Mouse (Mus musculus) right cerebral cortex, postnatal 25 days (tissue): ENCODE data around the gene Trim39.
A peak's percentile ranks its signal among the peaks of the same experiment; 100 is the strongest.

Source experiments
- DNase-seq: peaks from one replicate; pipeline ENCODE4 v3.0.0; 2022

Gene Trim39

DNA sequence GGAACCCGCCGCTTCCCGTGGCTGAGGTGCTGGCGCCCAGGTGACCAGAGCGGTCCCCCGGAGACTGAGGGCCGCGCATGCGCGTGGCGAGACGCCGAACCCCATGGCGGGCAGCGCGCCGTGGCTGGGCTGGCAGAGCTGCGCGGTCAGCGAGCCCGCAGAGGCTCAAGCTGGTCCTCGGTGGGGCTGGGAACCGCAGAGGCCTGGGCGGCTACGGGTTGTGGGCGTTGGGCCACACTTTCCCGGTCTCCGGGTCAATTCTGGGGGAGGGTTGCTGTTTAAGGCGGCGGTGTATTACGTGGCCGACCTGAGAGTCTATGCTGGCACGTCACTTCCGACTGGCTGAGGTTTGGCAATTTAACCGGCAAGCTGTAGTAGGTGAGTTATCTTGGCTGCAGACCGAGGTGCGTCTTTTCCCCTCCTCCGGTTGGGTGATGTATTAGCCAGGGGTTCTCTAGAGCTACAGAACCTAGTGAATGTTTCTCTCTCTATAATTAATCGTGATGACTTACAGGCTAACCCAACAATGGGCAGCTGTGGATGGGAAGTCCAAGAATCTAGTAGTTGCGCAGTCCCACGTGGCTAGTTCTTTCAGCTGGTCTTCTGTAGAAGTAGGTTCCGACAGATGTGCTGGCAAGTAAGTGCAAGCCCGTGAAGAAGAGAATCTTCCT is at the start of gene Trim39:
Gene Trim39 (minus strand): TSS at position 662 of the 671 bp plus-strand sequence.
- peak; percentile 92 for DNase-seq

GRCm38 (mm10) chr17:36315689-36316253 is 43.7 kb upstream of the Trim39 start:
- no peak for DNase-seq

DNA sequence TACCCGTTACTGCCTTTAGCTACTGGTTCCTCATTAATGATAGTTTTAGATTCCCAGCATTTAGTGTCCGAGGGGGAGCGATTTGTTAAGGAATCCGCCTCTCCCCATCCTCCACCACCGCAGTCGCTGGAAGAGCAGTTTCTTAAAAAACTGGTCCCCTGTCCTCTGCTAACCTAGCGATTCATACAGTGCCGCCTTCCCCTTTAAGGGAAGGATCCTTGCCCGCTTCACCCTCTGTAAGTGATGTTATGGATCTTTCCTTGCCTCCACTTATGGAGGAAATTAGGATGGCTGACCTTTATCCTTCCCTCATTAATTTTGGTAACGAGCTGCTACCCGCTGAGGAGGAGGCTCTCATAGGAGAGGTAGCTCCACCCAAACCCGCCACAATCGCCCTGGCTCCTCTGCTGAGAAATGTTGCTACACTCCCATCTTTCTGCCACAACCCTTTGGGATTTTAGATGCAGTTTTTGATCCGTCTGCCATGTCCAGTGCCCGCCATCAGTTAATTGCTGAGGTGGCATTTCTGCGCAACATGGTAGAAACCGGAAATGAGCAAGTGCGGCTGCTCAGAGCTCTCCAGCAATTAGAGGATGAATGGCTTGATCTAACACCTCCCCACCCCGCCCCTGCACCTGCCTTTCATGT is 43.1 kb upstream of the Trim39 start:
- peak; percentile 76 for DNase-seq

GRCm38 (mm10) chr17:36314511-36314910 is 42.5 kb upstream of the Trim39 start:
- DNase-seq = peak; percentile 10

- DNase-seq = no peak
Observed at GRCm38 (mm10) chr17:36309293-36309692, 37.2 kb upstream of the Trim39 start.

DNA sequence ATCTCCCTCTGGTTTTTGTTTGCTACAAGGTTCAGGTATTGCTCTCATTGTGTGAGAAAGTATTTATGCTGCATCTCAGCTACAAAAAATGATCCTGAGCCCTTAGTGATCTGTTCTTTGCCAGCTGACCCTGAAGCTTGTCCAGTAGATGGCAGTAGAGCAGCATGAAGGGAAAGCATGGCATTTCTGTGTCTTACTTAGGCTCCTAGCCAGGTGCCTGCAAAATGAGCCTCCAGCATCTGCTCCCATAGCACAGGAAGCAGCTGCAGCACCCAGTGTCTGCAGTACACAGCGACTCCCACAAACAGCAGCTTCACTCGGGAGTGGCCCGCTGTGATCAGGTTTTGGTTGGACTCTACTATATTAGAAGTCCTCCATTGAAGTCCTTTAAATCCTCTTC is 36.8 kb upstream of the Trim39 start:
- peak; percentile 56 for DNase-seq

DNA sequence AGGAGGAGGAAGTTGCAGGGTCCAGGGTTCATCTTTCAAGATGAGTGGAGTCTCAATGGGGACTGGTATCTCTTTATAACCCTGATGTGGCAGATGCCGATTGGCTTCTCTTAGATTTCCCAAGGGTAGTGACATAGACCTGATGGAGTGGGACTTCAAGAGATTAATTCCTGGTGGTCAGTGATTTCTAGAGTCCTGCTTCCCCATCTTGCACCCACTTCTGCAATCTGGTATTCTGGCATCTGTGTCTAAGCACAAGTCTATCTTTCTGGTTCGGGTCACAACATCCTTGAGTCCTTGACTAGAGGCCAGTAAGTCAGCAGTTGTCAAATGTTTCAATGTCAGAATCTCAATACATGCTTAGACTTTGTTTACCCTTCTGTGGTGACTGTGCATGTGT is 14.3 kb upstream of the Trim39 start, which contains the start of gene H2-M10.2:
Gene H2-M10.2 (minus strand): TSS at position 101 of the 400 bp plus-strand sequence.
- DNase-seq = no peak

GRCm38 (mm10) chr17:36281521-36282245 is 9.6 kb upstream of the Trim39 start:
- no peak for DNase-seq

DNA sequence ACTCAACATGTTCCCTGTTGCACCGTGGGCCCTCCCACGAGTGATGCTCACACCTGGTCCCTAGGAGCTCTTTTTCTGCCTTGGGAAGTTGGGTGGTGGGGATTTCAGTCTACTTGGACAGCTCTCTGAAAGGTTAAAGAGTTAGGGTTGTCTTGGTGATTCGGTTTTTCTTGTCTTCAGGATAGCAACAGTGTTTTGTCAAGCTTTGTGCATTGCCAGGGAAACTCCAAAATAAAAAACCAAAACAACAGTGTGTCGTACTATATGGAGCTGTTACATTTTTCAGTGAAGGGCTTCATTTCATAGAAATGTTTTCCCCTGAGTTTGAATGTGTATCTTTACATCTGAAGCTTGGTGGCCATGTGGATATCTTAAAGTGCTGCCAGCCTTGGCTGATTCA is 2.7 kb upstream of the Trim39 start:
- DNase-seq = no peak

- DNase-seq = no peak
Observed at GRCm38 (mm10) chr17:36273796-36274195, 1.7 kb upstream of the Trim39 start.

DNA sequence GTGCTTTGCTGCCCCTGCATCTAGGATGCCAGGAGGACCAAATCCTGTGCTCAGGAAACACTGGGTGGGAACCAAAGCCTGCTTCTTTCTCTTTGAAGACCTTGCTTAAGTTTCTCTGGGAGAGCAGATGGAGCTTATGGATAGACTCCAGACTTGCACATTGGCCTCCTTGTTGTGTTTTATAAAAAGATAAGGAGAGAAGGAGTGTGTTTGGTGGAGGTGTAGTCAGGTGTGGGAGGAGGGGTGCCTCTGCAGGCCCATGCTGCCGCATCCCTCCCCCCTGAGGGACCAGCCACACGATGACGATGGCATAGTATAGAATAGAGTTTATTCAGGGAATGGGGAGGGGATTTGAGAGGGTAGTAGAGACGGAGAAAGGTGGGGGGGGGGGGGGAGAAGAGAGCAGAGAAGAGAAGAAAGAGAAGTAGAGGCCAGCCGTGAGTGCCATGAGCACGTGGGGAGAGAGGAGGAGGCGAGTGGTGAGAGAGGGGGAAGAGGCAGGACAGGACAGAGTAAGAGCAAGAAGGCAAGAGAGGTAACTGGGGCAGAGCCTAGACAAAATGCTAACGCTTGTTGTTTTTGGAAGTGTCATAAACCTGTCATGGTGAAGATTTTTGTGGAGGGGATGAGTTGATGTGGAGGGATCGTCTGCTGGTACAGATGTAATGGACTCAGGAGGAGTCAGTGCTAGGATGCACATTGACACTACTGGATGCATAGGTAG is 758 bp upstream of the Trim39 start:
- DNase-seq = no peak

GRCm38 (mm10) chr17:36270956-36271585 is 976 bp downstream of the Trim39 start:
- peak; percentile 94 for DNase-seq

DNA sequence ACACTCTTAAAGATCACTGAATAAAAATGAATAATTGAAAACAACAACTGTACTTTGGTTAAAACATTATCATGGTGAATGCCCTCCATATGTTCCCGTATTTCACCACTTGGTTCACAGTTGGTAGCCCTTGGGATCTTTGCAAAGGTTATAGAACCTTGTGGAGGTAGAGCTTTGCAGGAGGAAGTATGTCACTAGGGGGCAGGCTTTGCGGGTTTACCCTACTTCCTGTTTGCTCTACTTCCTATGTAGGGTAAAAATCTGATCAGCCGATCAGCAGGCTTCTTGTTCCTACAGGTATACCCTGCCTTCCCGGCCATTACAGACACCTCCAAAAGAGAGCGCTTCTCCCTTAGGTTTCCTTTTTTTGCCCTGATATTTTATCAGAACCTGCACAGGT is 6.2 kb downstream of the Trim39 start:
- DNase-seq = no peak

- no peak for DNase-seq
Observed at GRCm38 (mm10) chr17:36264273-36264925, 7.6 kb downstream of the Trim39 start.

GRCm38 (mm10) chr17:36261511-36262166 is 10.4 kb downstream of the Trim39 start:
- no peak for DNase-seq

DNA sequence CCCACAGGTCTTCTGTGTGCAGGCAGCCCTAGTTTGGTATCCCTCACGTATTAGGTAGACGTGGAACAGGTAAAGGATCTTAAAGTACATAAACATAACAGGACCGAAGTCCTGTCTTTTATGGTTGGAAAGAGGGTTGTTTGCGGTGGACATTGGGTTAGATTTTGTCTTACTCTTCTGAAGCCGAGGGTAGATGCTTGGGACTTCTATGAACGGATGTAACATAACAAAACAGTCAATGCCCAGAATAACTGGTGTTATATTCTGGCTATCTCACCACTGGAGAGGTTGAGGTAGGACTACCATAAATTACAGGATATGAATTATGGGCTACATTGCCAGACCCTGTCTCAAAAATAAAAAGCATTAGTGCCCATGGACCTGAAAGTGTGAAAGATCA is 14.1 kb downstream of the Trim39 start, which contains the start of gene Rpp21:
Gene Rpp21 (minus strand): TSS at position 101 of the 400 bp plus-strand sequence.
- DNase-seq = no peak

DNA sequence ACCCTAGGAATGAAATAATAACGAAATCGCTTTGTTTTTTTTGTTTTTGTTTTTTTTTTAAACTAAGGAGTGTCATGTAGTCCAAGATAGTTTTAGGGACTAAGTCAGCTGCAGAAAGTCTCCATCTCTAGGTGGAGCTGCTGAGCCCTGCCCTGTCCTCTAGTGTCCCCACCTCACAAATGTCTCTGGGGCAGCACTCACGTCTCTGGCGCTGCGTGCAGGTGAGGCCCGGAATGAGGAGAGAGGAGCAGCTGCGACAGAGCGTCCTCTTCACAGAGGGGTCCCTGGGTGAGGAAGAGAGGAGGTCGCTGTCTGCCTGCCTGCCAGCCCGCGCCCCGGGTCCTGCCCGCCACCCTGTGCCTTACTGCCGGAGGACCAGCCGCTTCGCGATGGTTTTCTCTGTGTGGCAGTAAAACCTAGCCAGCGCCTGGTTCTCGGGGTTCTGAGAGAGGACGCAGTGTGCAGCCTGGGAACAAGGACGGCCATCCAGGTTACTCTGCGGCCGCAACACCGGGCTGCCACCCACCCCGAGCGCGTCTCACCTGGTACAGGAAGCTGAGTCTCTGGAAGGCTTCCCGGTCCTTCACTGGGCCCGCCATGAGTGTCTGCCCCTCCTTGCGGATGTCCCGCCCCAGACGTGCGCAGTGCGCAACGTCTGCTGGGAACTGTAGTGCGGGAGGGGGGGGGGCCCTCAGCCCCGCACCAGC is 14.7 kb downstream of the Trim39 start:
- DNase-seq = peak; percentile 86

GRCm38 (mm10) chr17:36253087-36253600 is 18.9 kb downstream of the Trim39 start:
- DNase-seq = no peak

DNA sequence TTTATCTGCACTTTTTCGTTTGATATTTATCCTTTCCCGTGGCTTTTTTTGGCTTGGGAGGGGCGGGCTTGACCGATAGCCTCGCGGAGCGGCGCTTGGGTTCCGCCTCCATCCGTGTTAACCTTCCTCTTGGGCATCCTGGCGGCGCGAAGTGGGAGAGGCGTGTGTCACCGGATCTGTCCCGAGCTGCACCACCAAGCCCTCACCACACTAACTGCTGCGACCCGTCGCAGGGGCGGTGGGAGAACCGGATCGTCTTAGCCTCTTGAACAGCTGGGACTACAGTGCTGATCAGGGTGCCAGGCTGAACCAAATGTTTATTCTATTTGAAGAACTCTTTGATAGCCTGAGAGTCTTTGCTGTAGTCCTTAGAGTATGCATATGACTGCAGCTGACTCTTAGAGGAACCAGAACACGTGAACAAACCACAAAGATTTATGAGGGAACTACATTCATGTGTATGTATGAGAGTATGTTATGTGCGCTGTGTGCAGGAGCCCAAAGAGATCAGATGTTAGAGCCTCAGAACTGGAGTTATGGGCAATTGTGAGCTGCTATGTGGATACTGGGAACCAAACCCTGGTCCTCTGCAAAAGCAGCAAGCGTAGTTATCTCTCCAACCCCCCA is 19.7 kb downstream of the Trim39 start:
- no peak for DNase-seq

DNA sequence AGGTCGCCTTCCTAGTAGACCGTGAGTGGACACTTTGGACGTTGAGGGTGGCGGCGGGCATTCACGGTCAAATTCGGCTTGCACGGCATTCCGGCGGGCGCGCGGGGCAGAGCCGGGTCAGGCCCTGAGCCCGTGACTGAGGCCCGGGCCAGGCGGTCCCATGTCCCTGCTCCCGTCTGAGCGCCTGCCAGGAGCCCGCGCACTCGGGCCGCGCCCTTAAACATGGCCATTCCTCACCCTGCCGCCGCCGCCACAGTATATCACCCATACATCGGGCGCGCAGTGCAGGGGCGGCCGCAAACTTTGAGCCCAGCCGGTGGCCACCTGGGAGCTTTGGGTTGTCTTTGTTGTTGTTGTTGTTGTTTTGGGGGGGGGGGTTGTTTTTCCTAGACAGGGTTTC is 23.2 kb downstream of the Trim39 start:
- DNase-seq = no peak
